Mouse (Mus musculus): ENCODE data around the gene Dtd1.

GRCm38 (mm10) chr2:144698046-144698445, 98.3 kb downstream of the Dtd1 start:
- no peak for TF ChIP-seq CTCF (IDR thresholded peaks at IDR 0.05; ENCODE audit: low read depth, low read length)
- TF ChIP-seq TAL1 (conservative IDR thresholded peaks at IDR 0.05; ENCODE audit: low read depth, low read length): no peak
- TF ChIP-seq GATA1 (IDR thresholded peaks at IDR 0.05; ENCODE audit: borderline replicate concordance, low read length): no peak

Data from G1E (cell line).